Mouse (Mus musculus) heart, adult 9 months (tissue): Measurements from ENCODE around the gene Mesp1.
"Not testable (repeated sequence)": the region's sequence is repeated elsewhere in the genome, so short reads cannot be mapped to it uniquely, and the experiment has no call there.

Experiments
- DNase-seq, 2 experiments: peaks; one replicate each; pipeline ENCODE4 v3.0.0; 2022; ENCODE audit warnings: low spot score in 2 of 2

Mesp1 gene

DNA sequence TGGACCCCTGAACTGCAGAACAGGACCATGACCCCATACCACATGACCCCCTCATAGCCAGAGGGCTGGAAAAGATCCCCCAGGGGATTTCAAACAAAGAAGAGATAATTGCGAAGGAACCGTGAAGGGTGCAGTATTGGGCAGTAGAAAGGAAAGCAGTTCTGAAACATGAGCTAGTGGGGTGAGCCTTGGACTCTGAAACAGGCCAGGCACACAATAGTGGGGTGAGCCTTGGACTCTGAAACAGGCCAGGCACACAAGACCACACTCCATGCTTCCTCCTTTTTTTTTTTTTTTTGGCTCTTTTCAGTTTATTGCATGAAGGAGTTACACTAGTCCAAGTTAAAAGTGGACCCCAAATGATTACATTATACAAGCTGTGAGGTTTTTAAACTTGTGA, 3.8 kb downstream of the Mesp1 start:
- DNase-seq, result not testable (repeated sequence)

DNA sequence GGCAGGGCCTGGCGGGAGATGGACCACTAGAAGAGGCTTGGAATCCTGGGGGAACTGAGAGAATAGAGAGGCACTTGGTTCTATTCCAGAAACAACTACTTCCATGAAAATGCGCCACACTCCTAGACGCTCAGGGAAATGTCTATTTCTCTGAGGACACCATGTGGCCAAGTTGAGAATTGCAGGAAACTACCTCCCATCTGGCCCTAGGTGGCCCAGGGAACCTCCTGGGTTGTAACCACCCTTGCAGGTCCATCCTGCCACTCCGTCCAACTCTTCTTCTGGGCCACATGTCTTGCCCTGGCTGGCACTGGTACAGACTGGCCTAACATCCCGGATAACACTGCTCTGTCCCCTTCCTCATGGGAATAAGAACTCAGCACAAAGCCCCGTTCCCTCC, 7.3 kb downstream of the Mesp1 start:
- DNase-seq, result peak; percentile 63 to 71

DNA sequence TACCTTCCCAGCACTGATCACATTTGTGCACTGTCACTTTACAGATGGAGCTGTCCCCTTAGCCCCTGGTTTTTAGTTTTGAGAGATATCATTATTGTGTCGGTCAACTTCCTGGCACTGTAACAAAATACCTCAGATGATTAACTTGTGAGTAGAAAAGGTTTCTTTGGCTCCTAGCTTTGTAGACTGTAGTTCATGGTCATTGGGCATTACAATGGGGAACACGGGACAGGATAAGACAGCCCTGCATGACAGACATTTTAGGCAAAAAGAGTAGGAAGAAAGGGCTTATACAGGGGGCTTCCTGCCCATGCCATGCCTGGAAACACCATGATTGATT, 11.1 kb downstream of the Mesp1 start:
- DNase-seq, result no peak

DNA sequence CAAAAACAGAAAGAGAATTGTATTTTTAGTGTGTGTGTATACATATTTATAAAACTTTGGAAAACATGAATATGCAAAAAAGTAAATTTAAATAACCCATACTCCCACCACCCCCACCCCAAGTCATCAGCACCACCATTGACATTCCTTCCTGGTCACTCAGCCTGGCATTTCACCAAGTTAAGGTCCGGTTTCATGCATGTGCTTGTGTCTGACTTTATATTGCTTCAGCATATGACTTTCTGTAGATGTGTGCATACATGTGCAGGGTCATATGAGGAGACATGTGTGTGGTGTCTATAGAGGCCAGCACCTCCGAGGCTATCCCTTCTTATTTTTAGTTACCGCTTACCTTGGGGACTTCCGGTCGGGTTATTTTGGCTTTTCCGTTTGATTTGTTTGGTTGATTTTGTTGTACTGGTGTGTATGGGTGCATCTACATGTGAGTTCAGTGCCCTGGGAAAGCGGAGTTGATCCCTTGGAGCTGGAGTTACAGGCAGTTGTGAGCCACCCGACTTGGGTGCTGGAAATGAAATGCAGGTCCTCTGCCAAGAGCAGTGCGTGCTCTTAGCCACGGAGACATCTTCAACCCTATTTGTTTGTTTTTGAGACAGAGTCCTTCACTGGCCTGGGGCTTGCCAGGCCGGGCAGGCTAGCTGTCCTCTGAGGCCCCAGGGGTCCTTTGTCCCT, 11.6 kb downstream of the Mesp1 start:
- DNase-seq, result no peak

DNA sequence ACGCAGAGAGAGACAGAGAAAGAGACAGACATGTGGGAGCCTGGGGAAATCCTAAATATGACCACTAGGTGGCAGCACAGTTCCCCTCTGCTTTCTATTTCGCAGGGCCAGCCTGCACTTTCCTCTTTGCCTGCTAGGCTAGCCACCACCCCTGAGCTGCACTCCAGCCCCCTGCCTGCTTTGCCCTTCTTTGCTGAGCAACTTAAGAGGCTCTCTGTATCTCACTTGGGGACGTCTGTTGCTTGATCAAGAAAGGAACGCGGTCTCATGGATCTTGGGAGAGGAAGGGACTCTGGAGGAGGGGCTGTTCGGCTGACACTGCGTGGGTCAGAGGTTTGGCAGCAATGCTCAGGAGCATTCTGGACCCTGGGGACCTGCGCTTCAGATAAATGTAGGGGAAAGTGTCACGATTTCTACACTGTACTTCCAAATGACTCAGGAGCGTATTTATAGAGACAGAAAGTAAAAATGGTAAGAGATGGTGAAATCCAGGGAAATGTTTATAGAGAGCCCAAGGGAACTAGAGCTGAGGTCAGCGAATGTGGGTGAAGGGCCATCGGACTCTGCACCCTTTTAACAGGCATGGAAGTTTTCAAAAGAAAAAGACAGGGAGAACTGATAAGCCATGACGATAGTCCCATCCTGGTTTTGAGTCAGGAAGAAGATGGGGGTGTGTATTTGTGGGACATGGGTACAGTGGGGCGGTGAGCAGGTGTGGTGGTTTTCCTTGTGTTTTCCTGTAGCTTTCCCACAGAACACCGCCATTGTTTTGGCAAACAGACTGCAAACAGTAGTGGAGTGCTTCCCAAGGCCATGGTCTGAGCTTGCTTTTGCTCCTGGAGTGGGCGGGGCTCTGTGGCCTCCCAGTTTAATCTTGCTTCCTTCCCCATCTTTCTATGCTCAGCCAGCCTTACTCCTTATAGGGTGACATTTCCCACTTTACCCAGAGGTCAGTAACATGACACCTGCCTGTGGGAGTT, 12.7 kb downstream of the Mesp1 start:
- DNase-seq, result peak; percentile 59 to 83

DNA sequence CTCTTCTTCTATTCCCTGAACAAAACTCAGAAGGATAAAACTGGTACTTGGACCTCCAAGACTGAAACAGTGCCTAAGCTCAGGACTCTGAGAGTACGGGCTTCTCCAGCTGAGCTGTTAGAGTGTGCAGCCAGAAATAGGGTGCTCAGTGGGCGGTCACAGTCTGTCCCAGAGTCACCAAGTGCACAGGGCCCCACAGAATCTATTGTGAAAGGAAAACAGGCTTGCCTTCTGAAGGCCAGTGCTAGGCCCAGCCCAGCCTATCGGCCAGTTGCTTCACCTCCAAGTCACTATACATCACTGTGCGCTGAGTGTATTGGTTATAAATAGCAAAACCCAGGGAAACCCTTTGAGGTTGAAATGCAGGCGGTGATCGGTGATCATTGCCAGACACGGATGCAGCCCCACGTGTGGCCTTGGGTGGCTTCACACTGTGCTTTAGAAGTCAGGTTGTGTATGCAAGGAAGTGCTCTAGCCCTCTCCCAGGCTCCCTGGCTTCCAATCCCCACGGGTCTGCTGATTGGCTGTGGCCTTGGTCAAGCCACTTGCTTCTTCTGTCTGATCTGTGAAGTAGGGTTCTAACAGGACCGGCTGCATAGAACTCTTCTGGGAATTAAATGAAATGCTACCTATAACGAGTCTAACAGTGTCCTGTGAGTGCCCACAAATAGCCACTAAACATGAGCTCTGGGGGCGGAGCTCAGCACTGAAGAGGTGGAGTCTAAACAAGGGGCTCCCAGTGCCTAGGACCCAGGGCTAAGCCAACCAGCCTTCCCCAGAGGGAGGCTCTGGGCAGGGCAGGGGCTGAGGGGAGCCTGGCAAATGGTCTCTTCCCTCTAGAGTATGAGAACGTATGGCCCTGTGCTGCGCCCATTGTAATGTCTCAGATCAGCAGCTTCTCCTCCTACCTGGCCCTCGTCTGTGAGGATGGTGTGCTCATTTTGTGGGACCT, 21.8 kb downstream of the Mesp1 start:
- no peak for DNase-seq

DNA sequence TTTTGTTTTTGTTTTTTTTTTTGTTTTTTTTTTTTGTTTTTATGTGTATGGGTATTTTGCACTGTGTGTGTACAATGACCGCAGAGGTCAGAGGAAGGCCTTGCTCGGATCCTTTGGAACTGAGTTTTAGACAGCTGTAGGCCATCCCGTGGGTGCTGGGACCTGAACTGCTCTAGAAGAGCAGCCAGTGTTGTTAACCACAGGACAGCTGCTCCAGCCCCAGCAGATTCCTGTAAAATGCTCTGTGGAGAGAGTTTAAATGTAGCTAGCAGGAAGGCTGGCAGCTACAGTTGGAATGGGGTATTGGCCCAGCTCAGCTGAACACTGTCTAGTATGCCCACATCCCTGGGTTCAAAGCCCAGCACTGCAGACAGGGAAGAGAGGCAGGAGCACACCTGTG, 23.9 kb downstream of the Mesp1 start:
- DNase-seq, result no peak

DNA sequence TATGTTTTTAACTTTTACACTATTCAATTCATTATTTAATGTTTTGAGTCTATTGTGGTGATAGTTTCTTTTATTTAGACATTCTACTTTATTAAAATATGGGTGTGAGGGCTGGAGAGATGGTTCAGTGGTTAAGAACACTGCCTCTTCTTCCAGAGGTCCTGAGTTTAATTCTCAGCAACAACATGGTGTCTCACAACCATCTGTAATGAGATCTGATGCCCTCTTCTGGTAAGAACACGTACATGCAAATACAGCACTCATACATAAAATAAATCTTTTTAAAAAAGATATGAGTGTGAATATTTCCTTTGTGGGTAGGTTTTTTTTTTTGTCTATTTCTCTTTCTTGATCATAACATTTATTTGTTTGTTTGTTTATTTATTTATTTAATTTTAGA, 27.6 kb downstream of the Mesp1 start:
- no peak for DNase-seq

DNA sequence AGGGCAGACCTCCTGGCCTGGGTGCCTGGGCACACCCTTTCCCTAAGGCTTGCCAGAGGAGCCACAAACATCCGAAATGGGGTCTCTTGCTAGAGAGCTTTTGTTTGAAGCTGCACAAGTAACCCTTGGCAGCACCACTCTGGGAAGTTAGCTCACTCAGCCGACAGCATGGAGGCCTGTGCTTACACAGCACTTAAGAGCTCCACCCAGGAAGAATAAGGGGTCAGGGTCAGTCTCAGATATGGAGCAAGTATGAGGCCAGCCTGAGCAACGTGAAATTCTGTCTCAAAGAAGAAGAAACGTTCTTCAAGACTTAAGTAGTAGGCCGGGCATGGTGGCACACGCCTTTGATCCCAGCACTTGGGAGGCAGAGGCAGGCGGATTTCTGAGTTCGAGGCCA, 31.5 kb downstream of the Mesp1 start:
- no peak for DNase-seq

DNA sequence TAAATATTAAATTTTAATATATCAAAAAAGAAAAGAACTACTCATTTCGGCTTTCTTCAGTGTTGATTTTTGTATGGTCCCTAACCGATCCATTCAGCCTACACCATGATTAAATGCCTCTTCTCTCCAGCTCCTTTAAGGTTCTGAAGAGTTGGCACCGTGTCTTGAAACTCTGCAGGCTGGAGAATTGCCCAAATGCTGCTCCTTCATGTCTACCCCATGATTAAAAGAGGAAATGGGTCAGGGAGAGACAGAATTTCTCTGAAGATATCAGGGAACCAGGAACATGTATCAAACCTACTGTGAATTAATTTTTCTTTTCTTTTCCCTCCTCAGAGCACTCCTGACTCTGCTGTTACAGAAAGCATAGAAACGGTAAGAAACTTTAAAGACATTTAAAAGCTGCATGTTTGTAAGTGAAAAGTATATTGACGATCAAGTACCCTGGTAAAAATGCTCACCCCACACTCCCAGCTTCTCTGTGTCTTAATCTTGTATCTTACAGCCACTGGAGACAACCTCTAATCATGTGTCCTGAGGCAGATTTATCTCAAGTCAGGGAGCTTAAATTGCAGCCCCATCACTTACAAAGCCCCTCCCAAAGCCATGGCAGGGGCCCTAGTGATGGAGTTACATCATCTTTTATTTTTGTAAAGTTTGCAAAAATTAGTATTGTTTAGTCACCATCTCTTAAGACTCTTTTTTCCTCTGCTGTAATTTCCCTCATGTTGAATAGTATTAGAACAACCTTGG, 32.3 kb downstream of the Mesp1 start:
- no peak for DNase-seq

DNA sequence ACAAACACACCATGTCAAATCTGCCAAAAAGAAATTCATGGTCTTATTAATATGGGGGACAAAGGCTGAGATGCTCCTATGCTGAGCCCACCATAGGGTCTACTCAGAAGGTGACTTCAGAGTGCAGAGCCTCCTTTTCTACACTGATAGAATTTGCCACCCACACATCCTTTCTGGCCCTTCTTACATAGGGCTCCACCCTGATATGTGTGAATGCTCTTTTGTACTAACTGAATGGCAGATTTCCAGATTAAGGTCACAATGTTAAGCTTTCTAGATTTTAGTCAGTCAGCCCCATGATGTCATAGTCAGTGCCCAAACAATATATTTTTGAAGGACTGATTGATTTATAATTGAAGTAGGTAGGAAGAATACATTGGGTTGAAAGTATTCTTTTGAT, 33.8 kb downstream of the Mesp1 start:
- DNase-seq, result no peak

DNA sequence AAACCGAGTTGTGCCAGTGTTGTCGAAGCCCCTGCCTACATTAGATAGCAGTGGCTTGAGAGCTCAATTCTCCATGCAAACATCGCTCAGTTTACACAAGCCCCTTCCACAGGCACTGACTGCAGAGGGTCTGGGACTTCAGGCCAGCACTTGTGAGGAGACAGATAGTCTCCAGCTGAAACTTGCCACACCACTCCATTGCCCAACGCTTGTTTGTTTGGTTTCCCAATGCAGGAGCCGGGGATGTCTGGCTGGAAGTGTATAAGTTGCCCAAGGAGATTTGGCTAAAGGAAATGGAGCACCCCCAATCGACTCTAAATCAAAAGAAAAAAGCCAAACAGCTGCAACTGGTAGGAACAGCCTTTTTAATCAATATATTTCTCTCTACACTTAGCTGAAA, 35.4 kb downstream of the Mesp1 start:
- DNase-seq, result no peak

DNA sequence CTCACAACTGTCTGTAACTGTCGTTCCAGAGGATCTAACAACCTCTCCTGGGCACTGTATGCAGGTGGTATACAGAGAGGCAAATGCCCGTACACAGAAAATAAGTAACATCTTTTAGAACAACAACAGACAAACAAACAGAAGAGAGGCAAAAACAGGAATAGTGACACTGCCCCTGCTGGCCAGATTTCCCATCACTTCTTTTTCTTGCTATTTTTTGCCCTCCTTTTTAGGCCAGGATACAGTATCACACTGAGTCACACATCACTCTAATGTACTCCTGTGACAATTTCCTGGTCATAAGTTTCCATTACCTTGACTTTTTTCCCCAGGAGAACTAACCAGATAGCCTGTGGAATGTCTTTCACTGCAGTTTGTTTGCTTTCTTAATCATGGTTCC, 37.3 kb downstream of the Mesp1 start:
- DNase-seq, result no peak

DNA sequence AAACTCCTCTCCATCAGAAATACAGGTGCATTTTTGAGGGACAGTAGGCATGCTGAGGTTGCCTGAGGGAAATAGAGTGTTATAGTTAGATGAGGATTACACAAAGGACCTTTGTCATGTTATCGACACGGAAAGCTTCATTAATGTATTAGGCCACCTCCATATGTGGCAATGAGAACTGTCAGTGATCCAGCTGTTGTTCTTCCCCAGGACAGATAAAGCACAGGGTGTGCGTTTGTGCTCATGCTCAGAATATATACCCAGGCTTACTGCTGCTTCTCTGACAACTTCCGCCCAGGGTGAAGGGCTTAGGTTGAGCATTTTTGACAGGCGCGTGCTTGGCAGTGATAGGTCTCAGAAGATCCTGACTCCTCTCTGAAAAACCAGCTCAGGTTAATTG, 44.1 kb downstream of the Mesp1 start:
- no peak for DNase-seq

DNA sequence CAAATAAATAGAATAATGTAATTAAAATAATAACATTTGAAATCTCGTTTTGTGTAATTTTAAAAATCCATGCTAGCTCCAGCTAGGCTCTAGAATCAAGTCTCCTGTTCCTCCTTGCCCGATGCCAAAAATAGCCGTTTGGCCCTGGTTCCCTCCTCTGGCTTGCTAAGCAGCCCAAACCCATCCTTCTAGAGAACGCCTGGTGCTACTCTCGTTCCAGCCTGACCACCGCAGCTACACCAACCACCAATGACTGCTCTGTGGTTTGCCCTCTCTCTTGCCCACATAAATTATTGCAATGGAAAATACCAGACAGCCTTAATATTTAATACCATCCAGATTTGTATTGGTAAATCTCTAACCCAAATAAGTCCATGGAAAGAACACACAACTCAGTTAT, 45.9 kb downstream of the Mesp1 start:
- DNase-seq, result no peak

DNA sequence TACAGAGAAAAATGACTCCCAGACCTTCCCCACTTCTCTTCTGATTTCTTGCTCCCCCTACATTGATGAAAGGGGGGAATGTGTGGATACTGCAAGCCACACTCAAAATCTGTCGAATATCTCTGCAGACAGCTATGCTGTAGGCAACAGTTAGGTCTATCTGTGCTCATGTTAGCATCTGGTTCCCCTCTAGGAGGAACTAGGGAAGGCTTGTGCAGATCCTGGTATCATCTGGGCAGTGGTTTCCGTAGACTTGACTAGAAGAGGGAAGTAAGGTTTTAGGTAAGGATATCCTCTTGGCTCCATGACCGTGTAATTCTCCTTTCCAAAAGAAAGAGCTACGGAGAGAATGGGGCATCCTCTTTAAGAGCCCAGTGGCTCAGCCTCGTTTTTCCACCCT, 49.0 kb downstream of the Mesp1 start:
- no peak for DNase-seq

DNA sequence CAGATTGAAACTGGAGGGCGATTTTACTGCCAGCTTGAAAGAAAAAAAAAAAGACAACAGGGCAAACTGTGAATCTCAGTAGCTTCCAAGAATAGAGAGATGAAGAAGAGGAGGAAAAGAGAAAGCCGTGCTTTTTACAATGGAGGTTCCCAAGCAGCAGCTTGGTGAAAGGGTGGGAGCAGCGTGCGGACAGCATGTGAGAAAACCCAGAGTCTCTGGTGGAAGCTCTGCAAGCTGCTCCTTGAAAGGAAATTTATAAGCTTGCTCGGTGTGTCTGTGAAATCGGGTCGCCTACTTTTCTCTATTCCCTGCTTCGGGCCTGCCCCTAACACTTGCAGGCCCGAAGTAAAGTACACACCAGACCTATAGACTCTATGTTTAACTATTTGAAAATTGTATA, 49.5 kb downstream of the Mesp1 start:
- no peak for DNase-seq

DNA sequence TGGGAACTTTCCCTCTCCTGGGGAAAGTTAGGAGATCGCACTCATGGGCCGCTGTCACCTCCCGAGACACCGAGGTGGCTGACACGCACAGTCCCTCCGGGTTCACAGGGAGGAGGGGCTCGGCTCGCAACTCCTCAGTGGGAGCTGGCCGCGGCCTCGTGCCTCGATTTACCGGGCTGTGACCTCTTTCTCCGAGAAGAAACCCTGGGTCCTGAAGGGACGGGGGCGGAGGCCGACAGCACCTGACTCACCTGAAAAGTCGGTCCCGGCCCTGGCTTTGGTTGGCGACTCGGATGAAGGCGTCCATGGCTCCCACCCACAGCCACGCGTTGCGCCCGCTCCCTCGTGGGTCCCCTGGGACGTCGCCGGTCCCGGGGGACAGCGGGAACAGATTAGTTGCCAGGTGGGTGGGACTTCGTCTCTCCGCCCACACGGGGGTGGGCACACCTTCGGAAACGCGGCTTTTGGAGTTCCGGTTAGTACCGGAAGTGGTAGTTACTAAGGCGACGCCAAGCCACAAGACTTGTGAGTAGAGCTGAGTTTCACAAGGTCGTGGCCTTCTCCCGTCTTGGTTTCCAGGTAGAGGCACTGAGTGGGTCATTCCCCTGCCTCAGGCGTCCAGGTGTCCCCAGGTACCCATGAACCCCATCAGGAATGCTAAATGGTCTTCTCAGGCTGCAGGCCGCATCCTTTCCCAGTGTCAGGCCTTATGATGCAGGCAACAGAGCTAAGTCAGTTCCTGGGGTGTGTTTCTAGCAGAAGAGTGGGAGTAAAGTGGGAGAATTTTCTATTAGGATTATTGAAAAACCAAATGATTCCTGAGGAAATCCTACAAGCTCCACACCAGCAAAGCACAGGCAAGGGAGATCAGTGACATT, 50.7 kb downstream of the Mesp1 start, which contains the start of the genes Pex11a and Wdr93:
Pex11a (minus strand) TSS at position 473 of the 878 bp plus-strand sequence.
Wdr93 (plus strand) TSS at position 505 of the 878 bp plus-strand sequence.
- peak; percentile 58 to 75 for DNase-seq

DNA sequence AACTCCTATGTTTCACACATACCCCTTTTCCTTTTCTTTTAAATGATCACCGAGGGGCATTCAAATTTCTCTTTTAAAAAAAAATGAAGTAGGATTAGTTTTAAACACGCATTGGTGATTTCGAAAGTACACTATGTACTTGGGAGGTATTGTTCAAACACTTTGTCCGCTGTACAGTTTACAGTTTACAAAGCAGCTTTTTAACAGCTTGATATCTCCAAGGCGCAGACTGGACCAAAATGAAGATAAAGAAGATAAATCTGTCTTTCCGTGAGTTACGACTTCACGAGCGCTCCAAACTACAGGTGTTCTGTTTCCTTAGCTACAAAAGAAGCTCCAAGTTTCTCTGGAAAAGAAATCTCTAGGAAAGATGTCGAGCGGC, 51.3 kb downstream of the Mesp1 start:
- no peak for DNase-seq
